Mouse (Mus musculus): ENCODE data around the gene Aoc3.
A peak's percentile ranks its signal among the peaks of the same experiment; 100 is the strongest.
"Not testable (repeated sequence)": the region's sequence is repeated elsewhere in the genome, so short reads cannot be mapped to it uniquely, and the experiment has no call there.

Aoc3 gene

DNA sequence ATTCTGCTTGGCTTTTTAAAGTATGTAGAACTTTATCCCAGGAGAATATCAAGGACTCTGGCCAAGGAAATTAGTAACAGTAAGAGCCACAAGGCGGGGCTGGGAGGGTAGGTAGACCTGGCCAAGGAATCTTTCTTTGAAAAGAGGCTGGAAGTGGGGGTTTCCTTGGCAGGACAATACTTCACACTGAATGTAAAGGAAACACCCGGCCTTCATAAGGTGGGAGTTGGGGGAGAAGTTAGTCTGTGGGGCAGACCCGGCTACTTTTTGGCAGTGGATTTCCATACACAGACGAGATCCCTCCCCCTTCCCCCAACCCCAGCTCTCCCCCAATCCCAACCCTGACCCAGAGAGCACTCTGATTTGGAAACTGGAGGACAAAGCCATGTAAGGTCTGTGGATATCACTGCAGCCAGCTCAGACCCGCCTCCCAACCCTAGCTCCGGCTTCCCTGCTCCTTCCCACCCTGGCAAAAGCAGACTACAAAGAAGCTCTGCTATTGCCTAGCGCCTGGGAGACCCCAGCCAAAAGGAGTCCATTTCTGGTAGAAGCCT, at the start of gene Aoc3:
TSS of gene Aoc3 (plus strand) at position 235 of the 554 bp plus-strand sequence.
- DNase-seq (ENCODE audit: low spot score in 2 of 2): peak in 1 of 2 experiments; percentile 41

DNA sequence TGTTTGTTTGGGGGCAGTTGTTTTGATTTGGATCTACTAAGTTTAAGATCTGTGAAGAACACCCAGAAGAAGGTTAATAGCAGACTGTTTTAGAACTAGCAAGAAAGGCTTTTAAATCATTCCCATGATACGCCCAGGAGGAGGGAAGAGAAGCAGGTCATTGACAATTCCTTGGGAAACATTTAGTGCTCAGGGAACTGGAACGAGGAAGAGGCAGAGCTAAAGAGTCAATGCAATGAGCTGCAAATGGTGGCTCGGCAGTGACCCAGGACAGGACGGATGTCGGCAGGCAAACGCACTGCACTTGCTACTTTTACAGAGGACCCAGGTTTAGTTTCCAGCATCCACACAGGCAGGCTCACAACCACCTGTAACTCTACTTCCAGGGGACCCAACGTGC, 49.6 kb upstream of the Aoc3 start:
- DNase-seq (ENCODE audit: low spot score in 2 of 2): no peak

DNA sequence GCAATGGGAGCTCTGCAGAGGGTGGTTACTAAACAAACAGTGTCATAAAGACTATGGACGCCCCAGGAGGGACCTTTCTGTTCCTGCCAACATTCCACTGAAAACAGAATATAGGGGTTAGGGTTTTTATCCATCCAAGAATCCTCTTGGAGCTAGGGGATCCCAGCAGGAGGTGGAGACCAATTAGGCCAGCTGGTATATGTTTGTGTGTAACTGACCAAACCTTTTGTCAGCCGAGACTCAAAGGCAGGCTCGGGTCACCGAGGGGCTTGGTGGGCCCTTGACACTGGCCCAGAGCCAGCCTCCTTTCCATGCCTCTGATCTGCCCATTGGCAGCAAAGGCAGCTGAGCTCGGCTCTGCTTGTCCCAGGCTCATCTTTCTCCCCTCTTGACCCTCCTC, 47.5 kb upstream of the Aoc3 start:
- no peak for DNase-seq (ENCODE audit: low spot score in 2 of 2)

DNA sequence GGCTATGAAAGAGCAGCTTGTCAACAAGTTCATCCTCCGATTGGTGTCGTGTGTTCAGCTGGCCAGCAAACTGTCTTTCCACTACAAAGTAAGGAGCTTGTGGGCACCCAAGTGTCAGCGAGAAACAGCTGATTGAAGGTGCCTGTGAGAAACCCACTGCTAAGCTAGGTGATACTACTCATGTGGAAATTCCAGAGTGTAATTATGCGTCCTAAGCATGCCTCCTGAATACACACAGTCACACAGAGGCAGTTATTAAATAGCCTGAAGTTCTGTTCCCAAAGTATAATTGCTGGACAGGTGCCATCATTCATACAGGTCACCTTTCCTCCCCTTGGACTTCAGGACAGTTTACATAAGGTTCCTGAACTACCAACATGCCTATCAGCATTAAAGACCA, 46.6 kb upstream of the Aoc3 start:
- no peak for DNase-seq (ENCODE audit: low spot score in 2 of 2)

DNA sequence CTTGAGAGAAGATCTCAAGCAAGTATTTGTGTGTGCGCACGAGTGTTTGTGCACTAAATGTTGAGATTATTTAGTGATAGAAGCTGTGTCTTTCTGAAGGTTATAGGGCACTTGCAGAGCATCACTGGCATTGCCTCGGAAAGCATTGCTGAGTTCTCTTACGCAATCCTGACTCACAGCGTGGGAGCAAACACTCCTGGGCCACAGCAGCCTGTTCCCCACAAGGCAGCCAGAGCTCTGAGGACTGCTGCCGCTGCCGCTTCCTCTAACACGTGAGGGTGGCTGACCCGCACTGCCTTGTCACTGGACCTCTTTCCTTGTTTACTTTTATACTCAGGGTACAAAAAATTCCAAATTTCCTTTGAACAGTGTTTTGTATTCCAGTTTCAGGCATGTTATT, 43.1 kb upstream of the Aoc3 start:
- DNase-seq (ENCODE audit: low spot score in 2 of 2): peak; percentile 46 to 72

DNA sequence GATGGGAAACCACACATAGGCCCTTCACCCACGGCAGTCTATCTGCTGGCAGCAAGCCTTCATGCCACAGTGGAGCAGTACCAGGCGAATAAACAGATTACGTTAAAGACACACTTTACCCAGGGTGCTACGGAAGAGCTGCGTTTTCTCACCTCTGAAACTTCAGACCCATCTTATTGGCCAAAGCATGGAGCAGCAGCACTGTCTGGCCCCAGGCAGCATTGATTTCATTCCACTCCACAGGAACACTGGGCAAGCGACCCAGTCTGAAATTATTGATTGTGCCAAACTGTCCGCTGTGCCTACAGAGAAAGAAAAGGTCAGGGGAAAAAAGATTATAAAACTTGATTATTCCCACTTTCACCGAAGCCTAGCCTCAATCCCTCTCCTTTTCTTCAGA, 39.2 kb upstream of the Aoc3 start:
- DNase-seq (ENCODE audit: low spot score in 2 of 2): no peak

DNA sequence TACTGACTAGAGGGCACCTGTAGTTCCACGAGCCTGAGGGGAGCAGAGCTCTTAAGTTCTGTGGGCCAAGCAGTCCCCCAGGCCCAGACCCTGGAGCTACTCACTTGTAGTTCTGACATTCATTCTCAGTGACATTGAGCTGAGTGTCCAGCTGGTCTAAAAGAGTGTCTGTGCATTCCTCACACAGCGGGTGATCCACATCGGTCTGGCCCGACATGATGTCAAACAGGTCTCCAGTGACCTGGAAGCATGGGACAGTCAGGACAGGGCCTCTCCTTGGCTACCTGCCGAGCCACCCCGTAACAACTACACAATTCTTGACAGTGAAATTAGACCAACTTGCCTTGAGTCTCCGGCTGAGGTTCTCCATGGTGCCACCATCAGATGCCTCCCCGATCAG, 35.2 kb upstream of the Aoc3 start:
- DNase-seq (ENCODE audit: low spot score in 2 of 2): no peak

DNA sequence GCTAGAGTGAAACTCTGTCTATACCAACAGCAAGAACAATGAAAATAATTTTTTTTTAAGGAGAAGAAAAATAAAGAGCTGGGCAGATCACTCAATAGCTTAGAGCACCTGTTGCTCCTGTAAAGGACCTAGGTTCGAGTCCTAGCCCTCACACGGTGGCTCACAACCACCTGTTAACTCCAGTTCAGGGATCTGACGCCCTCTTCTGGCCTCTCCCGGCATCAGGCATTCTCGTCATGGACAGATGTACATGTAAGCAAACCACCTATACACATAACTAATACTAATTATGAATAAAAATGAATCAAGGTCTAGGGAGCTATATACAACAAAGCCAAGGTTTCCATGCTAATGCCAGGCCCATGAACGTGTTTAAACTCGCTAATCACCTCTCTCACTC, 29.5 kb upstream of the Aoc3 start:
- DNase-seq (ENCODE audit: low spot score in 2 of 2): no peak

DNA sequence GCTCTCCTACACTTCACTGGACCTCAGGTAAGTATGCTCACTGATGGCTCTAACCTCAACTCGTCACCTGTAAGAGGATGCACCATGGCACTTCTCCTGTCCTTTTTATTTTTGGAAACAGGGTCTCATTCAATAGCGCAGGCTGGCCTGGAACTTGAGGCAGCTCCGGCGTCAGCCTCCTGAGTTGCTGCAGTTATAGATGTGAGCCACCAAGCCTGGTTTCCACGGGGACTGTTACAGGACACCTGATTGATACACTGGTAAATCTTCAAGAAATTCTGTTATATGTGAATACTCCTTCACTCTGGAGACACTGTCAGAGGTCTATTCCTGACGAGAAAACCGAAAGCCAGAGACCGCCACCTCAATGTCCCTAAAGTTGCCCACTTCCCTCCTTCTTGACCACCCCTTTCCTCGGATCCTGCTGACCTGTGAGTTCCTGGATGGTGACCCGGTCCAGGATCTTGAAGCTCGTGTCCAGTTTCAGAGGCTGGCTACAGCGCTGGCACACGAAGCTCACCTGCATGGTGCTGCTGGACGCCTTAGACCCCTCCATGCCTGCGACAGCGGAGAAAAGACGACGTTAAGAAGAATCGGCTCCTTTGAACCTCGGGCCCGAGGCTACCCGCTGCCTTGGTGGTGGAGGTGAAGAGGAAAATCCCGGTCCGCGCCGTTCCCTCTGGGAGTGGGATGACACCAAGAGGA, 29.0 kb upstream of the Aoc3 start:
- DNase-seq (ENCODE audit: low spot score in 2 of 2): no peak

DNA sequence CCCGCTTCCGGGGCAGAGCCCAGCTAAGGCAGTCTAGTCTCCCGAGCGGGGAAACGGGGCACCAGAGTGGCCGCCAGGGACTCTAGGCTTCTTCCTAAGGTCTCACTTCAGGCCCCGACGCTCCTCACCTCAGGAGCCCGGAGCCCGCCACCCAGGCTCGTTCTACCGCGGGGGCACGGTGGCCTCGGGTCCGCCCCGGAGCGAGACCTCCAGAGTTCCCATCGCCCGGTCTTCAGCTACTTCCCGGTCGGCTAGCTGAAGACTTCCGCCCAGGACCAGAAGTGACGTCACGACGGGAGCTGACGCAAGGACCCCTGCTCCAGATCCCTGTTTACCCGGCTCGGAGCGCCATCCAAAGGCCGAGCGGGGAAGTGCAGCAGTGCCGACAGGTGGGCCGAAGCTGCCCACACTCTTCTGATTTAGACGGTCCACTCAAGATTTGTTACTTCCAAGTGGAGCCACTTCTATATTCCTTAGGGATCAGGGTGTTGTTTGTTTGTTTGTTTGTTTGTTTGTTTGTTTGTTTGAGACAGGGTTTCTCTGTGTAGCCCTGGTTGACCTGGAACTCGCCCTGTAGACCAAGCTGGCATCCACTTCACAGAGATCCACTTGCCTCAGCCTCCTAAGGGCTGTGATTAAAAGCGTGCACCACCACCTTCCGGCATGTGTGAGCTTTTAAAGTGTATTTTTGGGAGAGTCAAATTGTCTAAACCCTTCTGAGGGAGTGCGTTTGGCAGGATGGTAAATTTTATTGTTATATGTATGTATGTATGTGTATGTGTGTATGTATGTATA, 28.2 kb upstream of the Aoc3 start, which contains the start of gene Becn1:
TSS of gene Becn1 (minus strand) at position 283 of the 795 bp plus-strand sequence.
- peak; percentile 93 to 96 for DNase-seq (ENCODE audit: low spot score in 2 of 2)

DNA sequence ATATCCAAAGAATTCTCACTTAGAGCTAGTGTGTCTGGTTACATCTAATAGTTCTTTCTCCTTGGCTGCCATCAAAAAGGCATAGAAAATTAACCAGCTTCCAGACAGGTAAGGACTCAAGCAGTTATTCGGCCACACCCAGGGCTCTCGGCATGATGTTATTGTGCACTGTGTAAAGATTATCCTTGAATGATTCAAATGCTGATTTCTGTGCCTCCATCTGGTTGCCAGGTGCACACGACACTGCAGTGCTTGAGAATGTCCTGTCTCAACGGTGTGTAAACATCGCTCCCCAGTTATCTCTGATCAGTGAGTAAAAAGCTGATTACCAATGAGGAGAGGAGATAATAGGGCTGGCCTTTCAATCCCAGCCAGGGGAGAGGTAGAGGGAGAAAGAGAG, 22.7 kb upstream of the Aoc3 start:
- DNase-seq (ENCODE audit: low spot score in 2 of 2): no peak

DNA sequence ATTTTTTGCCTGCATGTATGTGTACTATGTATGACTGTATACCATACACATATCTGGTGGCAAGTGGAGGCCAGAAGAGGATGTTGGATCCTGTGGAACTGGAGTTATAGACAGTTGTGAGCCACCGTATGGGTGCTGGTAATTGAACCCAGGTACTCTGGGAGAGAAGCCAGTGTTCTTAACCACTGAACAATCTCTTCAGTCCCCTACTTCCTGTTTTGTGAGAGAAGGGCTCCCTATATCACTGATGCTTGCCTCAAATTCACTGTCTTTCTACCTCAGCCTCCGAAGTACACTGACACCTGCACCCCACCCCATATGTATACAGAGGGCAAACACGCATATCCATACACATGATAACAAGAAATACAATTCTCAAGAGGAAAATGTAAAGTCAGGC, 19.3 kb upstream of the Aoc3 start:
- no peak for DNase-seq (ENCODE audit: low spot score in 2 of 2)

DNA sequence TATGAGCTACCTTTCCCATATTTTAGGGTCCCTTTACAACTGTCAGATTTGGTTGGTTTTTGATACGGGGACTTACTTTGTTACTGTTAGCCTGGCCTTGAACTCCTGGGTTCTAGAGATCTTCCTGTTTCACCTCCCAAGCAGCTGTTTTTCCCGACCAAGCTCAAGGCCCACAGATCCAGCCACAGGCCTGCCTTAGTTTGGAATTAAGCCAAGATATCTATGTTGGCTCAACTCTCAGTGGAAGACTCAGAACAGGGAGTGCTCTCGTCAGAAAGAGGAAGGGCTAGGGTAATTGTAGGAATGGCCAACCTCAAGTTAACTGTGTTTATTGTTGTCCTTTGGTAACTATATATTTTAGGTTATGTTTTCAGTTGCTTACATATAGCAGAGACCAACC, 18.3 kb upstream of the Aoc3 start:
- DNase-seq (ENCODE audit: low spot score in 2 of 2): no peak

DNA sequence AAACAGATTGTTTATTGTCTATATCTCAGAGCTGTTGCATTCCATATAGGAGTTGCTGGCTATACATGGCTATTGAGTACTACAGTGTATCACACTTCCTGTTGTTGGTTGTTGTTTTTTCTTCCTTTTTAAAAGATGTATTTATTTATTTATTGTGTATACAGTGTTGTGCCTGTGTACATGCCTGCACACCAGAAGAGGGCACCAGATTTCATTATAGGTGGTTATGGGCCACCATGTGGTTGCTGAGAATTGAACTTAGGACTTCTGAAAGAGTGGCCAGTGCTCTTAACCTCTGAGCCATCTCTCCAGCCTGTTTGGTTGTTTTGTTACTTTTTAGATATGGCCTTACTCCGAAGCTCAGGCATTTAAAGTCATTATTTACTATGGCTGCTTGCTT, 15.8 kb upstream of the Aoc3 start:
- no peak for DNase-seq (ENCODE audit: low spot score in 2 of 2)

DNA sequence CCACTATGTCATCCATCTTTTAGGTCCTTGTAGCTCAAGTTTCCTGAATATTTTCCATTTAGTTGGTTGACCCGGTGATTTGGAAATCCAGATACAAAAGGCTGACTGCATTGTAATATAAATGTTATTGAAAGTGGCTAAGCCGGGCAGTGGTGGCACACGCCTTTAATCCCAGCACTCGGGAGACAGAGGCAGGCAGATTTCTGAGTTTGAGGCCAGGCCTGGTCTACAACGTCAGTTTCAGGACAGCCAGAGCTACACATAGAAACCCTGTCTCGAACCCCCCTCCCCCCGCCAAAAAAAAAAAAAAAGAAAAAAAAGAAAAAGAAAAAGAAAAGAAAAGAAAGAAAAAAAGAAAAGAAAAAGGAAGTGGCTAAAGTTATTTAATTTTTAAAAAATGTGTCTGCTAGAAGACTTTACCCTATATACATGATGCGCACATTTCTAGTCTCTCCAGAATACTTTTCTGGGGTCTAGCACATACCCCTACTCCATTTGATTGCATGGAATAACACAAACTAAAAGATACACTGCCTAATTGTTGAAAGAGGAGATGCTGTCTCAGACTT, 15.2 kb upstream of the Aoc3 start:
- DNase-seq (ENCODE audit: low spot score in 2 of 2): no peak

DNA sequence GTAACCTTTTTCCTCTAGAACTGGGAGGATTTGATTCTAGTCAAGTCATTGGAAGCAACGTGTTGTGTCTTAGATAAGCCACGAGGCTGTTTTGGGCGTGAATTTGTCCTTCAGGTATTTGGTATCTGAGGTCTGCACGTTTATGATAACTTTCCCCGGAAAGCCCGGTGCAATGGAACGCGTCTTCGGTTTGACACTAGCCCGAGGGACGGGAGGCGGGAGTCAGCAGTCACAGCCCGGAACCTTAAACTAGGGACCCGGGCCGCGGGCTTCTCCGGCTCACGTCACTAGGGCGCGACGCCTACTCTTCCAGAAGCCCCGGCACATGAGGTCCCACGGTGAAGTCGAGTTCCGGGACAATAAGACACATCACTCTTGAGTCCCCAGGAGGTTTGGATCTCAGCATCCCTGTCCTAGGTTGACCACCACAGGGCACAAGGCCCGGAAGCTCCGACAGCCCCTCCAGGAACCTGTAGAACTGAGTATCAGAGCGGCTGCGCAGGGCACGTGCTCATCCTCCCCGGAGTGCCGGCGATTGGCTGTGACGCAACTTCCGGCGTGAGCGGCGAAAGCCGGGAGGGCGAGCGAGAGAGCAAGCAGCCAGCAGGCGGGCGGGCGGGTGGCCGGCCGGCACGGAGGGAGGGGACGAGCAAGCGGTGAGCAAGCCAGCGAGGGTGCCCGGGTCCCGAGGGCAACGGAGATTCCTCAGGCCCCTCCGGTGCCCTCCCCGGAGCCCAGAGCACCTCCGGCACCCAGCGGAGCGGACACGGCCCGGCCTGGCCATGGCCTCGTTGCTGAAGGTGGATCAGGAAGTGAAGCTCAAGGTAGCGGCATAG, 14.5 kb upstream of the Aoc3 start, which contains the start of gene Psme3:
TSS of gene Psme3 (plus strand) at position 549 of the 836 bp plus-strand sequence.
- peak; percentile 90 for DNase-seq (ENCODE audit: low spot score in 2 of 2)

DNA sequence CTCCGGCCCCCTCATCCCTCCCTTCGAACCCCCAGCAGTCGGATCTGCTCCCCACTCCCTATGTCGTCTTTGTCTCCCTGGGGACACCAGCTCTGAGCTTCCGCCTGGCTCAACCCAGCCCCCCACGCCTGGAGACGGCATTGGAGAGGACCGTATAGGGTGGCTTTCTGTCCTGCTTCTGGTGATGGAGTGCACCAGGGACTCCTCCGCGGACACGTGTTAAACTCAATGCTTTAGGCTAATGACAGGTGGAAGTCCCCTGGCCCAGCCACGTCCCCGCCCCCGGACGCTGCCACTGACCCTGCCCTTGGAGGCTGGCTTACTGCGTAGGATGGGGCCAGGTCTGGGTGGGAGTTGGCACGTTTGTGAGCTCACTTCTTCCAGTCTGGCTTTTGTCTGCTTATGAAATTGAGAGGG, 13.9 kb upstream of the Aoc3 start:
- DNase-seq (ENCODE audit: low spot score in 2 of 2): no peak

DNA sequence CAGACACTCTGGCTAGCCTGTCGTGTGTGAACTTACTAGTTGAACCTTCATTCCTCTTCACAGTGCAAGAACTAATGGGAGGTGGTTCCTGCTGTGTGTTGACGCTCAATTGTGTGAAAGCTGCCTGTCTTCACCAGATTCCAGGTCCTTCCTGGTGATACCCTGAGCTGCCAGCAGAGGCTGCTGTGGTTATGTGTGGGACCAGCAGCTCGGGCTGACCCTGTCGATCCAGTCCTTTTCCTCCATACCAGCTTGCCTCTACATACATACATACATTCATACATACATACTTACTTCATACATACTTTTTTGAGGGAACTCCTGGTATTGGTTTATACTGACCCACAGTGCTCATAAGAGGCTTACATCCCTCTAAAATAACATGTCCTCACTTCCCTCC, 6.8 kb upstream of the Aoc3 start:
- peak; percentile 57 to 75 for DNase-seq (ENCODE audit: low spot score in 2 of 2)

DNA sequence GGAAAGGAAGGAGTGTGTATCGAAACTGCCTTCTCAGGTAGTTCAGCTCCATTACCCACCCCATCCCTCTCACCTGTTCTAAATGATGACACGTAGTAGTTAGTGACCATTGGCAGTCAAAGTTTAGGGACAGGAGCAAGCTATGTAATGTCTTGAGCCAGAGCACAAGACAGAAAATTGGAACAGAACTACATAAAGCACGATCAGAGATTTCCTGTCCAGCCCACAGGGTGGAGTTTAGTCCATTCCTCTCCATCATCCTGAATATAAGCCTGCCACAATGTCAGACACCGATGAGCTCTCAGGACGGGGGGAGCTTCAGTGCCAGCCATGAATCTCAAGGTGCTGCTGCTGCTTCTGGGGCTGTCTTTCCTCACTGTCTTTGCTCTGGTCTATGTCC, 5.6 kb upstream of the Aoc3 start, which contains the start of gene Aoc2:
TSS of gene Aoc2 (plus strand) at position 301 of the 400 bp plus-strand sequence.
- DNase-seq (ENCODE audit: low spot score in 2 of 2): no peak

DNA sequence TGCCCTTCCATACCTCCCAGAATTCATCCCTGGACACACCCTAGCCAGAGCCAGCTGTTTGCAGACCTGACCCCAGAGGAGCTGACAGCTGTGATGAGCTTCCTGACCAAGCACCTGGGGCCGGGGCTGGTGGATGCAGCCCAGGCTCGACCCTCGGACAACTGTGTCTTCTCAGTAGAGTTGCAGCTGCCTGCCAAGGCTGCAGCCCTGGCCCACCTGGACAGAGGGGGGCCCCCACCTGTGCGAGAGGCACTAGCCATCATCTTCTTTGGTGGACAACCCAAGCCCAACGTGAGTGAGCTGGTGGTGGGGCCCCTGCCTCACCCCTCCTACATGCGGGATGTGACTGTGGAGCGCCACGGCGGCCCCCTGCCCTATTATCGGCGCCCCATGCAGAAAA, 5.2 kb upstream of the Aoc3 start:
- not testable (repeated sequence) for DNase-seq (ENCODE audit: low spot score in 2 of 2)

DNA sequence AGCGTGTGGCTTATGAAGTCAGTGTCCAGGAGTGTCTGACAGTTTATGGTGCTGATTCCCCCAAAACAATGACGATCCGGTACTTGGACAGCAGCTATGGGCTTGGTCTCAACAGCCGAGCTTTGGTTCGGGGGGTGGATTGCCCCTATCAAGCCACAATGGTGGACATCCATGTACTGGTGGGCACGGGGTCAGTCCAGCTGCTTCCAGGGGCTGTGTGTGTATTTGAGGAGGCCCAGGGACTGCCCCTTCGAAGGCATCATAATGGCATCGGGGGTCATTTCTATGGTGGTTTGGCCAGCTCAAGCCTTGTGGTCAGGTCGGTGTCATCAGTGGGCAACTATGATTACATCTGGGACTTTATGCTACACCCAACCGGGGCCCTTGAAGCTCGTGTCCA, 4.3 kb upstream of the Aoc3 start:
- no peak for DNase-seq (ENCODE audit: low spot score in 2 of 2)
